Mouse (Mus musculus) kidney, adult 2 months (tissue): ENCODE data around the gene Pld2.

Experiments used
- CTCF ChIP-seq: fragments of 200-500 bp; conservative IDR thresholded peaks from 2 replicates; pipeline ENCODE4 v1.5.1; 2011; ENCODE audit warnings: low read depth, mild to moderate bottlenecking, control low read depth, low read length, moderate library complexity, mixed read lengths; ENCODE audit not compliant: insufficient read depth, insufficient read length
- POLR2A ChIP-seq: fragments of 200-500 bp; IDR thresholded peaks from one replicate; pipeline ENCODE4 v1.6.1; 2011; ENCODE audit warnings: low read depth, low read length, control low read depth

GRCm38 (mm10) chr11:70539877-70540587 is at the start of gene Pld2:
- TF ChIP-seq POLR2A (no peak), CTCF (peak; percentile 72)
